Mouse (Mus musculus): Measurements from ENCODE around the gene Slc7a7.

- TF ChIP-seq ZC3H11A (IDR thresholded peaks at IDR 0.05; ENCODE audit: borderline replicate concordance, low read depth, low read length) (no peak), ZNF384 (IDR thresholded peaks at IDR 0.05; ENCODE audit: low read depth, low read length) (no peak), HCFC1 (IDR thresholded peaks at IDR 0.05; ENCODE audit: borderline replicate concordance, insufficient read depth, low read length) (no peak), MAFK (IDR thresholded peaks at IDR 0.05; ENCODE audit: insufficient read depth, low read depth, low read length) (no peak), CHD2 (IDR thresholded peaks at IDR 0.05; ENCODE audit: low read depth, low read length) (no peak)
Measured at GRCm38 (mm10) chr14:54439155-54439554, 21.6 kb upstream of the Slc7a7 start.
